Mouse (Mus musculus) heart, postnatal 36 days (tissue): Measurements from ENCODE around the gene Appl1. TPM values are rescaled to one million over a fixed set of nuclear protein-coding genes. Genes with fewer than 3 reads are reported as not detected.
"Not testable (repeated sequence)": the region's sequence is repeated elsewhere in the genome, so short reads cannot be mapped to it uniquely, and the experiment has no call there.

ENCODE experiments used
- DNase-seq, 2 experiments: peaks; one replicate each; pipeline ENCODE4 v3.0.0; 2021 to 2022
- intact Hi-C: fragments of 180-260 bp; cut with DNase I; formaldehyde crosslinking; loops from one replicate; pipeline ENCODE4 v1.15.1; 2025
- total RNA-seq, 2 experiments: library from RNA; stranded (reverse); gene quantifications; 2 replicates each; pipeline ENCODE4 v1.2.3; 2021

The Appl1 gene
- total RNA-seq, 2 experiments from 2014 or later: 19.7 to 21.8 TPM

- intact Hi-C loops: loop anchor here (10.0 kb wide), 1 partner anchor 454 kb away; the partner anchor contains the start of gene Fam208a
- peak; percentile 98 to 100 for DNase-seq
Measured at GRCm38 (mm10) chr14:26970439-26970932, 546 bp downstream of the Appl1 start.

- intact Hi-C loops: loop anchor here (5.0 to 10.0 kb wide), 2 partner anchors 438 to 455 kb away; partner anchors contain the start of genes Fam208a and Slmap
- peak in 1 of 2 experiments; percentile 52 for DNase-seq
Measured at GRCm38 (mm10) chr14:26969856-26970407, 1.1 kb downstream of the Appl1 start.

- intact Hi-C loops: loop anchor here (5.0 kb wide), 1 partner anchor 437 kb away; the partner anchor contains the start of gene Slmap
- DNase-seq: no peak
Measured at GRCm38 (mm10) chr14:26969164-26969563, 1.9 kb downstream of the Appl1 start.

GRCm38 (mm10) chr14:26960518-26960917 lies 10.5 kb downstream of the Appl1 start:
- intact Hi-C loops: no loop called here
- no peak for DNase-seq

- intact Hi-C loops, DNase-seq: not testable (repeated sequence)
Measured at GRCm38 (mm10) chr14:26956139-26956538, 14.9 kb downstream of the Appl1 start.

GRCm38 (mm10) chr14:26935558-26935957 lies 35.5 kb downstream of the Appl1 start:
- no peak for DNase-seq

GRCm38 (mm10) chr14:26934891-26935290 lies 36.1 kb downstream of the Appl1 start:
- intact Hi-C loops: no loop called here

More at GRCm38 (mm10) chr14:26935558-26935957, 35.5 kb downstream of the Appl1 start:
- intact Hi-C loops: no loop called here

GRCm38 (mm10) chr14:26923702-26924421 lies 47.2 kb downstream of the Appl1 start:
- intact Hi-C loops: no loop called here

More at GRCm38 (mm10) chr14:26934891-26935290, 36.1 kb downstream of the Appl1 start:
- DNase-seq: no peak

GRCm38 (mm10) chr14:26919310-26919709 lies 51.7 kb downstream of the Appl1 start:
- no peak for DNase-seq
- intact Hi-C loops: no loop called here

More at GRCm38 (mm10) chr14:26923702-26924421, 47.2 kb downstream of the Appl1 start:
- DNase-seq: no peak

GRCm38 (mm10) chr14:26913681-26914268 lies 57.3 kb downstream of the Appl1 start:
- intact Hi-C loops: loop anchor here (5.0 kb wide), 1 partner anchor 51 kb away; no protein-coding TSS in a partner anchor
- DNase-seq: no peak

GRCm38 (mm10) chr14:26911826-26912225 lies 59.2 kb downstream of the Appl1 start:
- intact Hi-C loops: loop anchor here (5.0 kb wide), 1 partner anchor 50 kb away; no protein-coding TSS in a partner anchor
- no peak for DNase-seq

- peak; percentile 13 to 20 for DNase-seq
- intact Hi-C loops: loop anchor here (5.0 kb wide), 1 partner anchor 49 kb away; no protein-coding TSS in a partner anchor
Measured at GRCm38 (mm10) chr14:26911201-26911600, 59.8 kb downstream of the Appl1 start.

- intact Hi-C loops: loop anchor here (5.0 kb wide), 1 partner anchor 48 kb away; no protein-coding TSS in a partner anchor
- DNase-seq: not testable (repeated sequence)
Measured at GRCm38 (mm10) chr14:26910461-26910860, 60.6 kb downstream of the Appl1 start.

GRCm38 (mm10) chr14:26907401-26907800 lies 63.6 kb downstream of the Appl1 start:
- intact Hi-C loops: no loop called here
- DNase-seq: no peak

- no peak for DNase-seq
- intact Hi-C loops: no loop called here
Measured at GRCm38 (mm10) chr14:26900893-26901292, 70.1 kb downstream of the Appl1 start.

GRCm38 (mm10) chr14:26899490-26899889 lies 71.5 kb downstream of the Appl1 start:
- no peak for DNase-seq
- intact Hi-C loops: no loop called here

GRCm38 (mm10) chr14:26894392-26894791 lies 76.6 kb downstream of the Appl1 start, which contains the start of gene Asb14:
TSS of gene Asb14 (plus strand) at chr14:26894557.
- intact Hi-C loops: no loop called here

GRCm38 (mm10) chr14:26890777-26891176 lies 80.3 kb downstream of the Appl1 start:
- DNase-seq: no peak
- intact Hi-C loops: no loop called here

More at GRCm38 (mm10) chr14:26894392-26894791, 76.6 kb downstream of the Appl1 start, which contains the start of gene Asb14:
- no peak for DNase-seq

- DNase-seq: no peak
- intact Hi-C loops: no loop called here
Measured at GRCm38 (mm10) chr14:26887244-26887643, 83.8 kb downstream of the Appl1 start.

- no peak for DNase-seq
- intact Hi-C loops: no loop called here
Measured at GRCm38 (mm10) chr14:26881700-26882099, 89.3 kb downstream of the Appl1 start.

- intact Hi-C loops: no loop called here
- no peak for DNase-seq
Measured at GRCm38 (mm10) chr14:26879976-26880375, 91.1 kb downstream of the Appl1 start.
